Mouse (Mus musculus) retina, embryonic 14.5 days (tissue): ENCODE results near the gene Akap10.
"Not testable (repeated sequence)": the region's sequence is repeated elsewhere in the genome, so short reads cannot be mapped to it uniquely, and the experiment has no call there.

ENCODE experiments used
- DNase-seq: peaks from one replicate; pipeline ENCODE4 v3.0.0-alpha.2; 2015; ENCODE audit warnings: low spot score

Akap10 gene

DNA sequence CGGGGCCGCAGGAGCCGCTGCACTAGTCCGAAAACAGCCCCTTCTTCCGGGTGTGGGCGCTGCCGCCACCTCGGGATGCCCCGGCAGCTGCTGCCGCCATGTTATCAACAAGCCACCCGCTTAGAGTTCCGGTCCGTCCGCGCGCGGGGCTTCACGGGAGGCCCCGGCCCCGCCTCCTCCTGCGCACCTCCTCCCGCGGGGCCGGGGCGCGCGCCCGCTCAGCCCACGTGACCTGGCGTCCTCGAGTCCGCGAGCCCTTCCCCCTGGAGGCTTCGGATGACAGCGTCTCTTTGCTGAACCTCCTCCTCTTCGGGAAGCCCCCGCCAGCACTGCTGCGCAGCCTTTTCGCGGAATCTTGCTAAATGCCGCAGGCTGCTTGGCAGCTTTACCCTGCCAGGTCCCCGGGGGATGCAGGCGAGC lies at the start of gene Akap10:
Gene Akap10 (minus strand): TSS at position 155 of the 420 bp plus-strand sequence.
- DNase-seq = peak; percentile 95

DNA sequence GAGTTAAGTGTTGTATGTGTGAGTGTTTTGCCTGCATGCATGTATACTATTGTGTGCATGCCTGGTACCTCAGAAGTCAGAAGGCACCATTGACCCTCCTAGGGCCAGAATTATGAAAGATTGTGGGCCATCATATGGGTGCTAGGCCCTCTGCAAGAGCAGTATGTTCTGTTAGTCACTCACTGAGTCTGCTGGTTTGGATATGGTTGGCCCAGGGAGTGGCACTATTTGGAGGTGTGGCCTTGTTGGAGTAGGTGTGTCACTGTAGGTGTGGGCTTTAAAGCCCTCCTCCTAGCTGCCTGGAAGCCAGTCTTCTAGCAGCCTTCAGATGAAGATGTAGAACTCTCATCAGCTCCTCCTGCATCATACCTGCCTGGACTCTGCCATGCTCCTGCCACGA lies 45.7 kb upstream of the Akap10 start:
- no peak for DNase-seq

GRCm38 (mm10) chr11:61974106-61974707 lies 44.2 kb upstream of the Akap10 start:
- no peak for DNase-seq

DNA sequence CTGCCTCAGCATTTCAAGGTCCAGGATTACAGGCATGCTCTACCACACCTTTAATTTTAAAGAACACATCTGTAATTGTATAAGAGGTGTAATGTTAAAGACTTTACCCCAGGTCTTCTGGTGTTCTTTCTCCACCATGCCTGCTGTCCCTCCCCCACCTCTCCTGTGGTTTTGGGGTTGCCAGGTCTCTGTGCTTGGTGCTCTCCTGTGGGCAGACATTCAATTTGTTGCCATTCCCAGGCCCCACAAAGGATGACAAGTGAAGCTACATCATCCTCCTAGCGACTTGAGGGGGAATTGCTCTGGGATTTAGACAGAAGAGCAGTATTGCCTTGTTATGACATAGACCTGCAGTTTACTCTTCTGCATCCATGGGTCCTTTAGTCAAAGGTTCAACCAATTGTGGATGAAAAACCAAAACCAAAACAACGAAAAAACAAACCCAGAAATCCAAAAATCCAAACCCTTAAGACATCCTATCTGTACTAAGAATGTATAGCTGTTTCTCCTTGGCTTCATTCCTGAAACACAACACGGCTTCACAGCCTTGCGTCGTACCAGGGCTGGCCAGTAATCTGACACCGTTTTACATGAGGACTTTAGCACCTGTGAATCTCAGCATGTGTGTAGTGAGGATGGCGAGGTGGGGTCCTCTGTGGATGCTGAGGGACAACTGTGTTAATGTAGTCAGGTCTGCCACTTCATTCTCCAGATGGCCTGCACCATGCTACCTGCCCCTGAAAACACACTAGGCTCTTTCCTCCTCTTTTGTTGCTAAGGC lies 41.6 kb upstream of the Akap10 start:
- no peak for DNase-seq

- DNase-seq = no peak
Measured at GRCm38 (mm10) chr11:61970901-61971300, 40.8 kb upstream of the Akap10 start.

DNA sequence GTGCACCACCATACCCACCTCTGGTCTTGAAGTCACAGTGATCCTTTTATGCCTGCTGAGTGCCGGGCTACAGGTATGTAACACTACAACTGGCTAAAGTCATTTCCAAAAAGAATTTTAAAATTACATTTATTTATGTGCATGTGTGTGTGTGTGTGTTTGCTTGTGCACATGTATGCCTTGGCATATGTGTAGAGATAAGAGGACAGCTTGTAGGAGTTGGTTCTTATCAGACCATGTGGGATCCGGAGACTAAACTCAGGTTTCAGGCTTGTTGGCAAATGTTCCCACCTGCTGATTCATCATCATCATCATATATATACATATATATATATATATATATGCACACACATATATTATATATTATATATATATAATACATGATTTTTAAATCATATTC lies 38.8 kb upstream of the Akap10 start:
- no peak for DNase-seq

DNA sequence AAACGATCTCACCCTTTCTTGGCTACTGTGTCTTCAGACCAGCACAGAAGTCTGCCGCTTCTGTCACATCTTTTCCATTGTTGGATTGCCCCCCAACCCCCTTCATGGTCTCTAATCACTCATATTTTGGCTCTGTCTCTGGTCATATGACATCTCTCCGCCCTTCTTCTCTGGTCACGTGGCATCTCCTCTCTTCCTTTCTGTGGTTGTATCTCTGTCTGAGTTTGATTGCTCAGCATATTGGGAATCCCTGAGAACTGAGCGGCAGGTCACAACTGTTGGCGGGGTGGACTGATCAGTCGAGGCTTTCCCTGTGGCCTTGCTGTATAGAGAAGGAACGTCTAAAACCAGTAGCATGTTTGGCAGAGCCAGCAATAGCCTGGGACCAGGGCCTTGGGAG lies 37.0 kb upstream of the Akap10 start:
- DNase-seq = no peak

GRCm38 (mm10) chr11:61964611-61965010 lies 34.6 kb upstream of the Akap10 start:
- no peak for DNase-seq

DNA sequence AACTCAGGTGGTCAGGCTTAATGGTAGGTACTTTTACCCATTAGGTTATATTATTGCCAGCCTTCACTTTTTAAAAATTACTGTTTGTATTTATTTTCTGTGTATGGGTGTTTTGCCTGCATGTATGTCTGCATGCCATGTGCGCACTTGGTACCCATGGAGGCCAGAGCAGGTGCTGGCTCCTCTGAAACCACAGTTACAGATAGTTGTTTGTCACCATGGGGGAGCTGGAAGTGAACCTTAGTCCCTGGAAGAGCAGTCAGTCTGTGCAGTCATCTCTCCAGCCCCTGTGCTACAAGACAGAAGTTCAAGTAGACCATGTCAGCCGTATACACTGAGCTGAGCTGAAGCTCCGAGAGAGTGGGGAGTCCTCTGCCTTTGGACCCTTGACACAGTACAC lies 33.1 kb upstream of the Akap10 start:
- DNase-seq = no peak

DNA sequence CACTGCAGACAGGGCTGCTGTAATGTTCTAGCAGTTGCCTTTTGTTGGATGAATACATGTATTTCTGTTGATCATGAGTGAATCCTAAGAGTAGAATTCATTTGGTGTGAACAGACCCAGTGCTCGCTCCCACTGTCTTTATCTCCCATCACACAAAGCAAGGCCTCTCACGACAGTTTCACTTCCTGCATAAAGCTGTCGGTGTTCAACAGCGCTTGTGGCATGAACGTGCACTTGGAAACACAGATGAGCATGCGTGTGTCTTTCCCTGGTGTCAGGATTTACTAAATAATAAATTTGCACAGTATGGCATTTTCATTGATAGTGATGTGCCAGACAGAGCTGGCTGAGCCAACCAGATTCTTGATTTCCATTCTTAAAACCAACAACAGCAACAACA lies 32.6 kb upstream of the Akap10 start:
- no peak for DNase-seq

GRCm38 (mm10) chr11:61960096-61960495 lies 30.0 kb upstream of the Akap10 start:
- DNase-seq = no peak

DNA sequence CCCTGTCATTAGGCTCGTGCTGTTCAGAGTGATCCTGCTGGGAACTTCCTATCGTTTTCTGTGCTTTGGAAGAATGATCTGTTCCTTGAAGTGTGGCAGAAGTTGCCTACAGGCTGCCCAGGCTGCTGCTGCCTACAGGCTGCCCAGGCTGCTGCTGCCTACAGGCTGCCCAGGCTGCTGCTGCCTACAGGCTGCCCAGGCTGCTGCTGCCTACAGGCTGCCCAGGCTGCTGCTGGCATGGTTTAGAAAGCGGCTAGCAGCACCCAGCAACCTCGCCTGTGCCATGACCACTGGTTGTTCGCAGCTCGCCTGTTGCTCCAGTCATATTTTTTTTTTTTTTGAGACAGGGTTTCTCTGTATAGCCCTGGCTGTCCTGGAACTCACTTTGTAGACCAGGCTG lies 28.7 kb upstream of the Akap10 start:
- not testable (repeated sequence) for DNase-seq

DNA sequence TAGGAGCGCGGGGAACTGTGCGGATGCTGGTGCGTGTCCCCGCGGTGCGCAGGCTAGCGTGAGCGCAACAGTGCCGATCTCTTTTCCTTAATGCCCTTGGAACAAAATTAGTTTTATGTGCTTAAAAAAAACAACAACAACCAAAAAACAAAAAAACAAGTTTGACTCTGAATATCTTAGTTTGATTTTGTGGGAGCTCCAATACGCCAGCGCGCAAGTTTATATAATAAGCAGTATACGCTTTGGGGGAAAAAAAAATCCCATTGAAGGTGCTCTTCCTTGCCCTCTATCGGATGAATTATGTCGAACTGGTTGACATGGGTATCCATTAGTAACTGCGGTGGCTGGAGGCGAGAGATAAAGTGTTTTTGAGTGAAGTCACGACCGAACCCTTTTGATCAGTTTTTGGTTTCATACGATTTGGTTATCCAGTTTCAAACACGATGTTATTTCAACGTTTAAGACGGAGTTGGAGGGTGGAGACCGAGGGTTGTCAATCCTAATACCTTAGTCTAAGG lies 27.3 kb upstream of the Akap10 start:
- peak; percentile 74 for DNase-seq

GRCm38 (mm10) chr11:61956572-61957295 lies 26.7 kb upstream of the Akap10 start, which contains the start of gene Specc1:
TSS of gene Specc1 (plus strand) at chr11:61956763.
- peak; percentile 95 for DNase-seq

DNA sequence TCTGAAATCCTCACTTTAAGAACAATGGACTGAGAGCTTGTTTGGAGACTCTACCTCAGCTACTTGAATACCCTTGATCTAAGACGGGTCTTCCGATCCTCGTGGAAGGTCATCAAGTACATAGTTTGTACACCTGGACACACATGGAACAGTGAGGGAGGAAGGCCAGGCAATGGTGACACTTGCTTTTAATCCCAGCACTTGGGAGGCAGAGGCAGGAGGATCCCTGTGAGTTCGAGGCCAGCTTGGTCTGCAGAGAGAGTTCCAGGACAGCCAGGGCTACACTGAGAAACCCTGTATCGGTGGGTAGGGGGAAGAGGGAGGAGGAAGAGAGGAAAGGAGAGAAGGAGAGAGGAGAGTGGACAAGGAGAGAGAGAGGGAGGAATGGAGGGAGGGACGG lies 25.9 kb upstream of the Akap10 start:
- DNase-seq = no peak

GRCm38 (mm10) chr11:61955136-61955535 lies 25.1 kb upstream of the Akap10 start:
- DNase-seq = no peak

DNA sequence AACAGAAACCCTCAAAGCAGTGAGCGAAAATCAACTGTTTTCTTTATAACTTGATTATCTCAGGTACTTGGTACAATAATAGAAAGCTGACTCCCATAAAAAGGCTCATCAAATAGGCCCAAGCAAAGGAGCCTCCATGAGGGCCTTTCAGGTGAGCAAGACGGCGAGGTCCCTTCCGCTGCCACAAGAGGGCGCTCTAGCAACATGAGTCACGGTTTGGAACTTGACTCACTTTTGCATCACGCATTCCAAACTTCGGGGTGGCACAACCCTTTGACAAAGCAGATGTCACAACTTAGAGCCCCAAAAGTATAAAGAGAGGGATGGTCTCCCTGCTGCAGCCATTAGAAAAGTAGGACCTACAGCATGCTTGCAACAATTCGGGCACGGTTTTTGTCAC lies 20.6 kb upstream of the Akap10 start:
- DNase-seq = peak; percentile 88

GRCm38 (mm10) chr11:61949315-61949714 lies 19.3 kb upstream of the Akap10 start:
- DNase-seq = peak; percentile 88

- DNase-seq = no peak
Measured at GRCm38 (mm10) chr11:61946608-61947007, 16.6 kb upstream of the Akap10 start.

DNA sequence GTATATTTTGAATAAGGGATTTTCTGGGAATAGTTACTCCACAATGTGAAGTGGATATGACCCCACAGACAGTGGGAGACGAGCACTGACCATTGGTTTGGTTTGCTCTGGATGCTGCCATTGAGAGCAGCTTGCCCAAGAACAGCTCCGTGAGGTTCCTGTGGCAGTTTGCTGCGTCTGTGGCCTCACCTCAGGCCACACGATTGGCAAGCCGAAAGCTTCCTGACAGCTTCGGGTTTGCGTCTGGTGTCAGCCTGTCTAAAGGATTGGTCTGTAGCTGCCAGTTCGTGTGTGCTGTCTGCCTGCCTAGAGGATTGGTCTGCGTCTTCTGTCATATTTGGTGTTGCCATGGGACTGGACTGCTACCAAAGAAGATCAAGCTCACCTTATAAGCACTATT lies 14.4 kb upstream of the Akap10 start:
- DNase-seq = no peak

- no peak for DNase-seq
Measured at GRCm38 (mm10) chr11:61942903-61943302, 12.9 kb upstream of the Akap10 start.

- DNase-seq = no peak
Measured at GRCm38 (mm10) chr11:61937761-61938160, 7.7 kb upstream of the Akap10 start.
